Mouse (Mus musculus) heart, adult 11 months (tissue): ENCODE measurements around the gene Usp49.

Experiments used
- DNase-seq: peaks from one replicate; pipeline ENCODE4 v3.0.0; 2022

Gene Usp49

GRCm38 (mm10) chr17:47695337-47695710 lies 64.8 kb downstream of the Usp49 start:
- DNase-seq, result no peak

- DNase-seq, result no peak
Measured at GRCm38 (mm10) chr17:47698156-47698555, 67.7 kb downstream of the Usp49 start.

GRCm38 (mm10) chr17:47699055-47699454 lies 68.6 kb downstream of the Usp49 start:
- DNase-seq, result no peak

DNA sequence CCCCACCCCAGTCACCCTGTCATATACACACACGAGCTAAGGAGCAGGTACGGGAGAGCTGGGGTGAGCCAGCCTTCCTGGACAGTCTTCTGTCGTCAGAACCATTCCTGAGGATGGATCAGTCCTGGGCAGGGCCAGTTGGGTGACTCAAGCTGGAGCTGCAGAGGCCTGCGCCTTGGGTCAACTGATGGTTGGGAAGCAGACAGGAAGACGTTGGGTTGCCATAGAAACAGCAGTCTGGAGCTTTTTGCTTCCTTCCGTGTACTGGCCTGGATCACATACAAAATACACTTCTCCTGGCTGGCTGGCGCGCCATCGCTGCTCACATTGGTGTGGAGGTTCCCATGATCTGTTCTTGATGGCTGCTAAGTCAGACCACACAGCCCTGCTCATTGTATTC lies 71.3 kb downstream of the Usp49 start:
- DNase-seq, result no peak

DNA sequence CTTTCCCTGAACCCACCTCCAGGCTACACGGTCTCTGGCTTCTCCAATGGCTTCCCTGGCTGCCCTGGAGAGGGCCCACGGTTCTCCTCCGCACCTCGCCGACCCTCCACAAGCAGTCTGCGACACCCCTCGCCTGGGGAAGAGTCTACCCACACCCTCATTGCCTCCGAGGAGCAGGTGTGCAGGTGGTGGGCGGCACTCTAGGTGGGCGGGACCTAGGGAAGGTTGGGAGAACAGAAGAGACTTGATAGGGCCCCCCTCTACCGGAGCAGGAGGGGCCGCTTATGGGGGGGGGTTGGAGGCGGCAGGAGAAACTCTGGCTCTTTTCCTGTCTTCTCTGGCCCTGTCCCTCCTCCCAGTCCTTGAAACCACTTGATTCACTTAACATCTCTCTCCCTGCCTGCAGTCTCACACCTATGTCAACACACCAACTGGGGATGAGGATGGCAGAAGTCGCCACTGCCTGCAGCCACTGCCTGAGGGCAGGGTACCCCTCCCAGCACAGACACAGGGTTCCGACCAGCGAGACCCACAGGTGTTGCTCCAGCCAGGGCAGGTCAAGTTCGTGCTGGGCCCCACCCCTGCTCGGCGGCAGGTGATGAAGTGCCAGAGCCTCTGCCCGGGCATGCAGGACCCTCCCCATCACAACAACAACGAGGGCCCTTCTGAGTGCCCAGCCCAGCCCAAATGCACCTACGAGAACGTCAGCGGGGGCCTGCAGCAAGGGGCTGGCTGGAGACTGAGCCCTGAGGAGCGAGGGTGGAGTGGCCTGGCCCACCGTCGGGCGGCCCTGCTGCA lies 72.3 kb downstream of the Usp49 start:
- peak; percentile 93 for DNase-seq

- DNase-seq, result no peak
Measured at GRCm38 (mm10) chr17:47703556-47703955, 73.1 kb downstream of the Usp49 start.

DNA sequence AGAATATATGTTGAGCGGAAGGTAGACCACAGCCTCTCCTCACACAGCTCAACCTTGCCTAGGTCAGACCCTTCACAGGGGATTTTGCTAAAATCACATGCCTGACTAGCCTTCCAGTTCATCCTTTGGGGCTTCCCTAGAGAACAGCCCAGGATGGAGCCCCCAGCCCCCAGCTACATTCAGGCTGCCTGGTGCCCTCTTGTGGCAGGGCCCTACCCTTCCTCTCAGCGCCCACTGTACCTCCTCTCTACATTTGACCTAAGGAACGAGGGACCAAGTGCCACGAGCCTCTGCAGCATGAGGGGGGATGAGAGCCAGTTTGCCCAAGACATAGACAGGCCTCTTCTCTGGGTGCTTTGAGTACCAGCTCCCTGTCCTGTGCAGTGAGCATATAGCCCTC lies 74.2 kb downstream of the Usp49 start:
- no peak for DNase-seq

- no peak for DNase-seq
Measured at GRCm38 (mm10) chr17:47706196-47706595, 75.7 kb downstream of the Usp49 start.

- no peak for DNase-seq
Measured at GRCm38 (mm10) chr17:47707961-47708360, 77.5 kb downstream of the Usp49 start.

GRCm38 (mm10) chr17:47708972-47709371 lies 78.5 kb downstream of the Usp49 start:
- no peak for DNase-seq

GRCm38 (mm10) chr17:47710036-47710435 lies 79.5 kb downstream of the Usp49 start:
- no peak for DNase-seq

DNA sequence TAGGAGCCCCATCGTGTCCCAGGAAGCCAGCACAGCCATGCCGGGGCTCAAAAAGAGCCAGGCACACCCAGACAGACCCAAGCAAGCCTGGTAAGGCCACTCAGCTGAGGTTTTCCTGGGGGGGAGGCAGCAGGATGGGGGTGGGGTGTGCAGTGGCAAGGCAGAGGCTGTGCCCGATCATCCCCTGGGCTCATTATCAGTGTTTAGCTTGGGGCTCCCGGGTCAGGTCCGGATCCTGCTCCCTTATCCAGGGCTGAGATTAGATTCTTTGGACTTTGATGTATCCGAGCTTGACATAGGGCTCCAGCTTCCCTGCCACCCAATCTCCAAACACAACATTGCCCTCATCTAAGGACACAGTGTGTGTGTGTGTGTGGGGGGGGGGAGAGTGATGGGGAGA lies 81.4 kb downstream of the Usp49 start:
- no peak for DNase-seq

- no peak for DNase-seq
Measured at GRCm38 (mm10) chr17:47712889-47713571, 82.5 kb downstream of the Usp49 start.

DNA sequence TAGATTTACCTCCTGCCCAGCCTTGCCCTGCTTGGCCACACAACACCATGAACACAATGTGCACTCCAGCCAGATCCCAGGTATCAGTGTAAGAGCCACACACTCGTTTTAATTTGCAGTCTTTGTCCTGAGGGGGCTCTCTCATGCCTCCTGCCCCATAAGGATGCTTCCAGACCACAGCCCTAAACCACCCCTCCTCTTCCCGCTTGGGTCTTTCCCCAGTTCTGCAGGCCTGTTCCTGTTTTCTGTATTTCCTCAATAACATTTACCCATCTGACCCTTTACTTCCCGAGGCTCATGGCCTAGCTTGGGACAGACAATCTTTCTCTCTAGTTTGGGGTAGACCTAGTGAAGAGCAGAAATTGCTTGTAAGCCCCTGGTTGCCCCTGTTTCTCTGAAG lies 84.5 kb downstream of the Usp49 start:
- no peak for DNase-seq

DNA sequence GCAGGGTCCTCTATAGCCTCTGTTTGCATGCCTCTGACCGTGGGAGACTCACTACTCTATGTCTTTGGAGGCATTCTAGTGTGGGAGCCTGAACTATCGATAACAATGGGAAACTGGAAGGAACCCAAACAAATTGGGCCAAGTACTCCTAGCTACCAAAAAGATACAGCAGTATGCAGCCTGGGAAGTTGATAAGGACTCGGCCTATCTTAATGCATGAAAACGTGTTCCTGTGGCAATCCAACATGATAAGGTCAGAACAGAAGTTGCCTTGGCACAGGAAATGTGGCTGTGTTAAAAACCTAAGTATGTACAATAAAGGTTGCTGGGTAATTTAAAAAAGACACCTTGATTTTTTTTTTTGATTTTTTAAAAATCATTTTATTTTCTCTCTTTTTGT lies 90.7 kb downstream of the Usp49 start:
- DNase-seq, result no peak

GRCm38 (mm10) chr17:47726566-47726965 lies 96.1 kb downstream of the Usp49 start, which contains the start of gene Pgc:
Pgc (plus strand) TSS chr17:47726842.
- no peak for DNase-seq

DNA sequence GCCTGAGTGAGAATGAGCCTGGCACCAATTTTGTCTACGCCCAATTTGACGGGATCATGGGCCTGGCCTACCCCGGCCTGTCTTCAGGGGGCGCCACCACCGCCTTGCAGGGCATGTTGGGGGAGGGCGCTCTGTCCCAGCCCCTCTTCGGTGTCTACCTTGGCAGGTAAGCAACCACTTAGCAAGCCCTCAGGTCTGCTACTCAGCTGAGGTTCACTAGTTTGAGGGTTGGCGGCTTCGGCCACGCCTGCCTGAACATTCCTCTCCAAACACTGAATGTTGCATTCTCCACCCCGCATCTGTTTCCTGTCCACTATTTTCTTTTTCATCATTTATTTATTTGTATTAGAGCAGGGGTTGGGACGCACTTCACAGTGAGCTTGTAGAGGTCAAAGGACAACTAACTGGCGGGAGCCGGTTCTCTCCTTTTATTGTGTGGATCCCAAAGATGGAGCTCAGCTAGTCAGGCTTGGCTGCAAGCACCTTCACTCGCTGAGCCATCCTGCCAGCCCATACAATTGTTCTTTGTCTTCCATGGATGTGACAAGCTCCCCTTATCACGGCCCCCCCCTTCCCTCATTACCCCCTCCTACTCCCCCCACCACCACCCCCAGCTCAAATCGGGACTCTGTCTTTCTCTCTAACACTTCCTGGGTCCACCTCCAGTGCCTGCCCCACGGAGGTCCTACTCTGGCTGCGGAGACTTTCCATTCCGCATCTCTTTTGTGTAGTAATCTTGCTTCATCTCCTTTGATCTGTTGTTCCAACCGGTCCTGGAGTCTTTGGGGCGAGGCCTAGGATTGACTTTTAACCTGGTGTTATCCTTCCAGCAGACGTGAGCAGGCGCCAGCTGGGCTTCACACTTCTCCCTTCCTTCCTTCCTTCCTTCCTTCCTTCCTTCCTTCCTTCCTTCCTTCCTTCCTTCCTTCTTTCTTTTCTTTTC lies 100.4 kb downstream of the Usp49 start:
- DNase-seq, result no peak

GRCm38 (mm10) chr17:47735553-47736100 lies 105.1 kb downstream of the Usp49 start:
- DNase-seq, result no peak
